Mouse (Mus musculus) ES-E14 (cell line): ENCODE data around the gene Gm20715.

Source experiments
- HCFC1 ChIP-seq: IDR thresholded peaks from 2 replicates; pipeline ENCODE4 v1.6.1; 2012; ENCODE audit warnings: low read length, inconsistent platforms, borderline replicate concordance; ENCODE audit not compliant: insufficient read depth
- ZC3H11A ChIP-seq: IDR thresholded peaks from 2 replicates; pipeline ENCODE4 v1.6.1; 2012; ENCODE audit warnings: low read depth, mild to moderate bottlenecking, inconsistent platforms, low read length, borderline replicate concordance

GRCm38 (mm10) chr7:6367185-6367584 is 42.9 kb upstream of the Gm20715 start:
- no peak for TF ChIP-seq ZC3H11A
- no peak for TF ChIP-seq HCFC1
